Mouse (Mus musculus) bone marrow, adult 2 months (tissue): ENCODE data around the gene Pramef6. TPM values are rescaled to one million over a fixed set of nuclear protein-coding genes. Genes with fewer than 3 reads are reported as not detected.
"Not testable (repeated sequence)": the region's sequence is repeated elsewhere in the genome, so short reads cannot be mapped to it uniquely, and the experiment has no call there.

Experiments used
- H3K27ac ChIP-seq: fragments of 200-500 bp; 2 replicates; pipeline ENCODE4 v1.5.1; 2012; ENCODE audit warnings: low read depth, mild to moderate bottlenecking, control low read depth, inconsistent platforms, low read length; ENCODE audit not compliant: control insufficient read depth, poor library complexity, insufficient read depth
- H3K4me1 ChIP-seq: fragments of 200-500 bp; 2 replicates; pipeline ENCODE4 v1.6.1; 2011; ENCODE audit warnings: low read length; ENCODE audit not compliant: control insufficient read depth, insufficient read depth
- H3K4me3 ChIP-seq: fragments of 200-500 bp; replicated peaks from 2 replicates; pipeline ENCODE3; 2011; ENCODE audit warnings: mild to moderate bottlenecking, low read depth, low read length, control low read depth; ENCODE audit not compliant: control insufficient read depth
- WGBS: fragments of 180-500 bp; shearing (Covaris S2); methylation state at CpG from one replicate; pipeline ENCODE4 v1.1.7; 2018; 5-methylcytosine and 5-hydroxymethylcytosine counted together
- polyA plus RNA-seq: library from polyadenylated mRNA; stranded (reverse); fragments of >200 nt; gene quantifications from 2 replicates; pipeline ENCODE4 v1.2.4, GENCODE M21; 2011; ENCODE audit warnings: low replicate concordance; ENCODE audit not compliant: missing spikeins, insufficient read depth, insufficient read length

Gene Pramef6
- not detected in 2 replicates for polyA plus RNA-seq

GRCm38 (mm10) chr4:143900280-143900679 is at the start of gene Pramef6:
TSS of gene Pramef6 (minus strand) at chr4:143900380.
- H3K4me3 ChIP-seq, H3K27ac ChIP-seq, H3K4me1 ChIP-seq: not testable (repeated sequence)
- WGBS: 73% methylated on average over 1 of the region's 1 CpGs

- not testable (repeated sequence) for H3K4me3 ChIP-seq, H3K27ac ChIP-seq, H3K4me1 ChIP-seq
- WGBS: 64% methylated on average over 3 of the region's 3 CpGs
These were observed 5.8 kb downstream of the Pramef6 start for GRCm38 (mm10) chr4:143894406-143894805.

GRCm38 (mm10) chr4:143882371-143882770 is 17.8 kb downstream of the Pramef6 start:
- not testable (repeated sequence) for H3K4me1 ChIP-seq, H3K4me3 ChIP-seq
- WGBS: 66% methylated on average over 1 of the region's 1 CpGs

DNA sequence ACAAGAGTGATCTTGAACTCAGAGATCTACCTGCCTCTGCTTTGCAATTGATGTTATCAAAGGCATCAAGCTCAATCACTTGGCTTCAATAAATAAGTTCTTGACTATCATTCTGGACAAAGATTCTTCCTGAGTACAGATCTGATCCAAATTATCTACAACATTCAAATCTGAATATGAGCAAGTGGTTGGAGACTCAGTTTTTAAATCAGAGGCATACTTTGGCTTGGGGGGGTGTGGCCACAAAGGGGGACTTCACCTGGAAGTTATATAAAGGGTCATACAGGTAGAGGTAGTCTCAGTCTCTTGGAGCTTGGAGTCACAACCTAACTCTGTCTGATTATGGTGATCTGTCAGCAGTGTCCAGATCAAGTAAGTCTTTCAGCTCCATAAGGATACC is 54.0 kb downstream of the Pramef6 start, which contains the start of gene Gm13103:
Gene Gm13103 (plus strand): TSS at position 301 of the 400 bp plus-strand sequence.
- H3K27ac ChIP-seq, H3K4me3 ChIP-seq, H3K4me1 ChIP-seq: not testable (repeated sequence)

More at GRCm38 (mm10) chr4:143882371-143882770, 17.8 kb downstream of the Pramef6 start:
- not testable (repeated sequence) for H3K27ac ChIP-seq

Other genes starting within 250 kb of the Pramef6 start
- gene Gm13088, start 243.1 kb downstream of the Pramef6 start, polyA plus RNA-seq: not detected in 2 replicates
- gene Gm13089, start 197.7 kb downstream of the Pramef6 start, polyA plus RNA-seq: not detected in 2 replicates
- gene Gm13078, start 180.9 kb downstream of the Pramef6 start, polyA plus RNA-seq: not detected in 2 replicates
- not detected in 2 replicates for gene Gm13023, start 111.0 kb downstream of the Pramef6 start, polyA plus RNA-seq
- not detected in 2 replicates for gene Gm13084, start 84.3 kb downstream of the Pramef6 start, polyA plus RNA-seq
- gene Gm13103, start 53.9 kb downstream of the Pramef6 start, polyA plus RNA-seq: not detected in 2 replicates
- not detected in 2 replicates for gene Pramef25, start 50.6 kb upstream of the Pramef6 start, polyA plus RNA-seq
- gene Gm13101, start 66.6 kb upstream of the Pramef6 start, polyA plus RNA-seq: not detected in 2 replicates
- gene Pramef17, start 94.0 kb upstream of the Pramef6 start, polyA plus RNA-seq: not detected in 2 replicates
- not detected in 2 replicates for gene Pramel4, start 158.7 kb upstream of the Pramef6 start, polyA plus RNA-seq
- gene Gm13102, start 206.1 kb upstream of the Pramef6 start, polyA plus RNA-seq: not detected in 2 replicates